Mouse (Mus musculus): ENCODE data around the gene Fut2. TPM values are rescaled to one million over a fixed set of nuclear protein-coding genes. Genes with fewer than 3 reads are reported as not detected.
A peak's percentile ranks its signal among the peaks of the same experiment; 100 is the strongest.

The Fut2 gene
- polyA plus RNA-seq, 1 experiment from 2014 or later, result 0.12 TPM

GRCm38 (mm10) chr7:45704730-45705442, 38.7 kb upstream of the Fut2 start, which contains the start of gene Dbp:
Dbp (plus strand) TSS chr7:45705088.
- Histone ChIP-seq H3K4me3 (ENCODE audit: low read depth, low read length) (peak within 1 kb of the TSS; percentile 49), H3K4me1 (ENCODE audit: control insufficient read depth, insufficient read depth, low read length) (peaks cover 41% of the 10 kb centered on the region), H3K9me3 (ENCODE audit: control insufficient read depth, low read length) (no peaks in the 10 kb centered on the region), H3K27ac (replicated peaks; ENCODE audit: low read depth, low read length) (peak within 1 kb of the TSS; percentile 51; the same call in 1 of the 2 replicates), H3K9ac (ENCODE audit: low read length) (peak within 1 kb of the TSS; percentile 41), H3K36me3 (ENCODE audit: control insufficient read depth, insufficient read depth, low read length) (no peaks in the 10 kb centered on the region), H3K4me2 (ENCODE audit: low read depth, severe bottlenecking) (peak within 1 kb of the TSS; percentile 72), H3K27me3 (ENCODE audit: control insufficient read depth, insufficient read depth, low read length) (peaks cover 8% of the 10 kb centered on the region)
- ATAC-seq (ENCODE audit: insufficient number of reproducible peaks, low FRiP score, low TSS enrichment, low read depth), result peak; percentile 85
- DNase-seq (ENCODE audit: low spot score), result peak; percentile 99
- under 1% methylated on average over 36 of the region's 36 CpGs for WGBS

GRCm38 (mm10) chr7:45704046-45704559, 37.9 kb upstream of the Fut2 start:
- H3K27ac ChIP-seq (replicated peaks; ENCODE audit: low read depth, low read length), result peak overlapping the region; percentile 51; the same call in 1 of the 2 replicates
- H3K4me2 ChIP-seq (ENCODE audit: low read depth, severe bottlenecking), result peak overlapping the region; percentile 72
- DNase-seq (ENCODE audit: low spot score), result peak; percentile 77
- peaks cover 37% of the 10 kb centered on the region for H3K4me1 ChIP-seq (ENCODE audit: control insufficient read depth, insufficient read depth, low read length)
- H3K27me3 ChIP-seq (ENCODE audit: control insufficient read depth, insufficient read depth, low read length), result peaks cover 15% of the 10 kb centered on the region
- H3K36me3 ChIP-seq (ENCODE audit: control insufficient read depth, insufficient read depth, low read length), result no peaks in the 10 kb centered on the region
- peak overlapping the region; percentile 41 for H3K9ac ChIP-seq (ENCODE audit: low read length)
- no peaks in the 10 kb centered on the region for H3K9me3 ChIP-seq (ENCODE audit: control insufficient read depth, low read length)
- under 1% methylated on average over 13 of the region's 13 CpGs for WGBS
- peak overlapping the region; percentile 33 for H3K4me3 ChIP-seq (ENCODE audit: low read depth, low read length)
- ATAC-seq (ENCODE audit: insufficient number of reproducible peaks, low FRiP score, low TSS enrichment, low read depth), result peak; percentile 41

- Histone ChIP-seq H3K27ac (replicated peaks; ENCODE audit: low read depth, low read length) (peak overlapping the region; percentile 51; the same call in 1 of the 2 replicates), H3K4me3 (ENCODE audit: low read depth, low read length) (peak overlapping the region; percentile 33), H3K9me3 (ENCODE audit: control insufficient read depth, low read length) (no peaks in the 10 kb centered on the region), H3K4me2 (ENCODE audit: low read depth, severe bottlenecking) (peak overlapping the region; percentile 72; the same call in 1 of the 2 replicates), H3K9ac (ENCODE audit: low read length) (peak overlapping the region; percentile 41), H3K36me3 (ENCODE audit: control insufficient read depth, insufficient read depth, low read length) (no peaks in the 10 kb centered on the region), H3K27me3 (ENCODE audit: control insufficient read depth, insufficient read depth, low read length) (peaks cover 21% of the 10 kb centered on the region), H3K4me1 (ENCODE audit: control insufficient read depth, insufficient read depth, low read length) (peaks cover 32% of the 10 kb centered on the region)
- 46% methylated on average over 12 of the region's 12 CpGs for WGBS
- DNase-seq (ENCODE audit: low spot score) (no peak), ATAC-seq (ENCODE audit: insufficient number of reproducible peaks, low FRiP score, low TSS enrichment, low read depth) (no peak)
Observed at GRCm38 (mm10) chr7:45703521-45704033, 37.4 kb upstream of the Fut2 start.

- no peak for DNase-seq (ENCODE audit: low spot score)
- Histone ChIP-seq H3K9me3 (ENCODE audit: control insufficient read depth, low read length) (no peaks in the 10 kb centered on the region), H3K4me2 (ENCODE audit: low read depth, severe bottlenecking) (peak overlapping the region; percentile 72; the same call in 1 of the 2 replicates), H3K27me3 (ENCODE audit: control insufficient read depth, insufficient read depth, low read length) (peaks cover 25% of the 10 kb centered on the region), H3K4me3 (ENCODE audit: low read depth, low read length) (no peak overlapping the region), H3K4me1 (ENCODE audit: control insufficient read depth, insufficient read depth, low read length) (peaks cover 26% of the 10 kb centered on the region), H3K9ac (ENCODE audit: low read length) (no peak overlapping the region), H3K27ac (replicated peaks; ENCODE audit: low read depth, low read length) (no peak overlapping the region), H3K36me3 (ENCODE audit: control insufficient read depth, insufficient read depth, low read length) (no peaks in the 10 kb centered on the region)
- no peak for ATAC-seq (ENCODE audit: insufficient number of reproducible peaks, low FRiP score, low TSS enrichment, low read depth)
- 89% methylated on average over 17 of the region's 17 CpGs for WGBS
Observed at GRCm38 (mm10) chr7:45702809-45703520, 36.8 kb upstream of the Fut2 start.

GRCm38 (mm10) chr7:45702316-45702715, 36.1 kb upstream of the Fut2 start:
- Histone ChIP-seq H3K36me3 (ENCODE audit: control insufficient read depth, insufficient read depth, low read length) (no peaks in the 10 kb centered on the region), H3K27me3 (ENCODE audit: control insufficient read depth, insufficient read depth, low read length) (peaks cover 25% of the 10 kb centered on the region), H3K9ac (ENCODE audit: low read length) (no peak overlapping the region), H3K4me2 (ENCODE audit: low read depth, severe bottlenecking) (no peak overlapping the region), H3K9me3 (ENCODE audit: control insufficient read depth, low read length) (no peaks in the 10 kb centered on the region), H3K27ac (replicated peaks; ENCODE audit: low read depth, low read length) (no peak overlapping the region), H3K4me1 (ENCODE audit: control insufficient read depth, insufficient read depth, low read length) (peaks cover 21% of the 10 kb centered on the region), H3K4me3 (ENCODE audit: low read depth, low read length) (no peak overlapping the region)
- no peak for DNase-seq (ENCODE audit: low spot score)
- ATAC-seq (ENCODE audit: insufficient number of reproducible peaks, low FRiP score, low TSS enrichment, low read depth), result no peak
- WGBS, result 95% methylated on average over 11 of the region's 11 CpGs

GRCm38 (mm10) chr7:45701607-45702006, 35.4 kb upstream of the Fut2 start:
- no peak overlapping the region for H3K27ac ChIP-seq (replicated peaks; ENCODE audit: low read depth, low read length)
- peaks cover 25% of the 10 kb centered on the region for H3K27me3 ChIP-seq (ENCODE audit: control insufficient read depth, insufficient read depth, low read length)
- no peak overlapping the region for H3K4me2 ChIP-seq (ENCODE audit: low read depth, severe bottlenecking)
- H3K4me1 ChIP-seq (ENCODE audit: control insufficient read depth, insufficient read depth, low read length), result peaks cover 21% of the 10 kb centered on the region
- H3K9ac ChIP-seq (ENCODE audit: low read length), result no peak overlapping the region
- no peaks in the 10 kb centered on the region for H3K9me3 ChIP-seq (ENCODE audit: control insufficient read depth, low read length)
- H3K36me3 ChIP-seq (ENCODE audit: control insufficient read depth, insufficient read depth, low read length), result no peaks in the 10 kb centered on the region
- ATAC-seq (ENCODE audit: insufficient number of reproducible peaks, low FRiP score, low TSS enrichment, low read depth), result no peak
- WGBS, result 92% methylated on average over 11 of the region's 11 CpGs
- H3K4me3 ChIP-seq (ENCODE audit: low read depth, low read length), result no peak overlapping the region
- no peak for DNase-seq (ENCODE audit: low spot score)

- ATAC-seq (ENCODE audit: insufficient number of reproducible peaks, low FRiP score, low TSS enrichment, low read depth), result no peak
Observed at GRCm38 (mm10) chr7:45701072-45701471, 34.9 kb upstream of the Fut2 start.

More at GRCm38 (mm10) chr7:45701072-45701471, 34.9 kb upstream of the Fut2 start:
- Histone ChIP-seq H3K36me3 (ENCODE audit: control insufficient read depth, insufficient read depth, low read length) (no peaks in the 10 kb centered on the region), H3K9me3 (ENCODE audit: control insufficient read depth, low read length) (no peaks in the 10 kb centered on the region), H3K27ac (replicated peaks; ENCODE audit: low read depth, low read length) (no peak overlapping the region), H3K4me2 (ENCODE audit: low read depth, severe bottlenecking) (peak overlapping the region; percentile 65; the same call in 1 of the 2 replicates), H3K4me1 (ENCODE audit: control insufficient read depth, insufficient read depth, low read length) (peaks cover 21% of the 10 kb centered on the region), H3K4me3 (ENCODE audit: low read depth, low read length) (0 out of 2 replicates have a peak overlapping the region, but pooled peaks have one; percentile 17), H3K9ac (ENCODE audit: low read length) (peak overlapping the region; percentile 56), H3K27me3 (ENCODE audit: control insufficient read depth, insufficient read depth, low read length) (peaks cover 25% of the 10 kb centered on the region)
- no peak for DNase-seq (ENCODE audit: low spot score)
- 32% methylated on average over 11 of the region's 11 CpGs for WGBS
